Mouse (Mus musculus) liver, embryonic 14.5 days (tissue): ENCODE measurements around the gene Myo1b.

Experiments used
- CTCF ChIP-seq: IDR thresholded peaks from 2 replicates; pipeline ENCODE4 v1.5.1; 2016; ENCODE audit warnings: antibody characterized with exemption, low read depth, control low read depth
- EP300 ChIP-seq: IDR thresholded peaks from 2 replicates; pipeline ENCODE4 v1.6.1; 2016; ENCODE audit warnings: antibody characterized with exemption, low read depth

DNA sequence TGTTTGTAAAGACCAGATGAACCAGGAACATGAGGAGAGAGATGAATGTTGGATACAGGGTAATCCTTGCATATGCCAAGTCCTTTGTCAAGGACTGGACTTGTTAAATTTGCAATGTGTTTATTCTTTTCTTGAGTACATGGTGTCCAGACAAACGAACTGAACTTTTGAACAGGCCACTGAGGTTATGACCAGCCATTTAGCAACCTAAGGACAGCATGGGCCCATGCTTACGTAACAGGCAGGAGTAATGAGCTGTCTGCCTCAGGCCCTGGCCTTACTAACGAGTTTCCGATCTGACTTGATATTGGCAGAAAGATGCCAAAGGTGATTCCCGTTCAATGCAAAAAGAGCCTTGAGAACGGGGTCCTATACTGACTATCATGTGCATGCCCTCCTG lies 156.2 kb downstream of the Myo1b start:
- no peak for TF ChIP-seq CTCF
- TF ChIP-seq EP300, result no peak
